Mouse (Mus musculus) heart, postnatal 0 days (tissue): ENCODE results near the gene Olfr639.

ENCODE experiments used
- CTCF ChIP-seq: IDR thresholded peaks from 2 replicates; pipeline ENCODE4 v1.5.1; 2016; ENCODE audit warnings: antibody characterized with exemption, control low read depth, low read depth
- EP300 ChIP-seq: IDR thresholded peaks from 2 replicates; pipeline ENCODE4 v1.6.1; 2016; ENCODE audit warnings: antibody characterized with exemption, low read depth

GRCm38 (mm10) chr7:104050745-104051144 lies 33.6 kb upstream of the Olfr639 start:
- TF ChIP-seq CTCF (no peak), EP300 (no peak)
